Mouse (Mus musculus): ENCODE data around the gene Ccdc77.

GRCm38 (mm10) chr6:120294785-120295133 is 69.4 kb downstream of the Ccdc77 start:
- TF ChIP-seq CTCF (conservative IDR thresholded peaks at IDR 0.05 in 1 of 2, IDR thresholded peaks at IDR 0.05 in 1 of 2; ENCODE audit: low read depth in 2 of 2, low read length in 2 of 2) (no peak), RAD21 (IDR thresholded peaks at IDR 0.05; ENCODE audit: low read depth, low read length) (no peak), ZNF384 (IDR thresholded peaks at IDR 0.05; ENCODE audit: low read depth, low read length) (no peak), ZC3H11A (IDR thresholded peaks at IDR 0.05; ENCODE audit: low read depth, low read length) (no peak), RCOR1 (conservative IDR thresholded peaks at IDR 0.05; ENCODE audit: low read depth, low read length) (no peak), ELF1 (IDR thresholded peaks at IDR 0.05; ENCODE audit: low read depth, low read length) (no peak), HCFC1 (IDR thresholded peaks at IDR 0.05; ENCODE audit: low read depth, low read length) (no peak), POLR2A (IDR thresholded peaks at IDR 0.05; ENCODE audit: low read depth, low read length) (no peak), POLR2AphosphoS2 (IDR thresholded peaks at IDR 0.05; ENCODE audit: low read depth, low read length) (no peak), ZMIZ1 (IDR thresholded peaks at IDR 0.05; ENCODE audit: low read depth, low read length) (no peak)
